Mouse (Mus musculus): ENCODE data around the gene Rasgrp4.
"Not testable (repeated sequence)": the region's sequence is repeated elsewhere in the genome, so short reads cannot be mapped to it uniquely, and the experiment has no call there.

Rasgrp4 gene

GRCm38 (mm10) chr7:29178106-29178505 is 43.5 kb downstream of the Rasgrp4 start:
- DNase-seq (ENCODE audit: low read depth, low spot score), result peak; percentile 57

DNA sequence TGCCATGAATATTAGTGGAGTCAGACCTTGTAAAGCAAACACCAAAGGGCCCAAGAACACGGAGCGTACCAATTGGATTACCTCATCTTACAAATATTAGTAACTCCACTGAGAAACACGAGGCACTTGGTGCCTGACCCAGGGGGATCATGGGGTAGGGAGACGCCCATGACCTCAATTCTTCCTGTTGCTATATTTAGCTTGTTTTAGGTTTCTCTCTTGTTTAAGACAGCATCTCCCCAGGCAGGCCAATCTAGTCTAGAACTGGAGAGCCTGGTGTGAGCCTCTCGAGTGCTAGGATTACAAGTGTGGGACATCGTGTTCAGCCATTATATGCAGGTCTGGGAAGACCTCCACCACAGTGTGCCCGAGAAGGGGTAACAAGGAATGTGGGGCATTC is 44.7 kb downstream of the Rasgrp4 start:
- DNase-seq (ENCODE audit: low read depth, low spot score), result no peak

- peak; percentile 99 for DNase-seq (ENCODE audit: low read depth, low spot score)
These were observed 45.6 kb downstream of the Rasgrp4 start, which contains the start of gene Psmd8 for GRCm38 (mm10) chr7:29180077-29180853. TSS of gene Psmd8 (minus strand) at chr7:29180701.

GRCm38 (mm10) chr7:29180854-29181236 is 46.2 kb downstream of the Rasgrp4 start:
- no peak for DNase-seq (ENCODE audit: low read depth, low spot score)

DNA sequence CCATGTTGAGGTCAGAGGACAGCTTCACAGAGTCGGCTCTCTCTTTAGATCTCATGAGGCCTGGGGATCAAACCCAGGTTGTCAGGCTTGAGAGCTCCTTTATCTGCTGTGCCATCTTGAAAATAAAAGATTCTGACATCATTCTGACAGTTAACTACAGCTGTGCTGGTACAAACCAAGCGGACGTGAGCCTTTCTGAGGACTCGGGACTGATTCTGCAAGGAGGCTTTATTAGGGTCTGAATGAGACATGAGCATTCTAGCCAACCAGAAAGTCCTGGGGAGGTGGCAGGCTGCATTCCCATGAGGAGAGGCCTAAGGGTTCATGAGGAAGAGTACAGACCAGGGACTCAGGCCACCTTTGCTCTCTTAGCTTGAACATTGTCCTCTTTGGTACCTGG is 46.7 kb downstream of the Rasgrp4 start:
- not testable (repeated sequence) for DNase-seq (ENCODE audit: low read depth, low spot score)

- DNase-seq (ENCODE audit: low read depth, low spot score), result peak; percentile 64
These were observed 59.6 kb downstream of the Rasgrp4 start for GRCm38 (mm10) chr7:29194230-29194629.

GRCm38 (mm10) chr7:29202577-29202976 is 67.9 kb downstream of the Rasgrp4 start:
- DNase-seq (ENCODE audit: low read depth, low spot score), result no peak
